Mouse (Mus musculus) left cerebral cortex, adult 8-10 months (tissue): ENCODE results near the gene Mrpl12. TPM values are rescaled to one million over a fixed set of nuclear protein-coding genes. Genes with fewer than 3 reads are reported as not detected.
A peak's percentile ranks its signal among the peaks of the same experiment; 100 is the strongest.
"Not testable (repeated sequence)": the region's sequence is repeated elsewhere in the genome, so short reads cannot be mapped to it uniquely, and the experiment has no call there.

Experiments
- DNase-seq, 2 experiments: peaks; one replicate each; pipeline ENCODE4 v3.0.0; 2022; ENCODE audit warnings: low spot score in 2 of 2
- total RNA-seq, 4 experiments: library from RNA; stranded (reverse); gene quantifications; 2 replicates each; pipeline ENCODE4 v1.2.4; 2022

Mrpl12 gene
- total RNA-seq, 4 experiments from 2014 or later, result 63.2 to 67.7 (median 64.4) TPM

DNA sequence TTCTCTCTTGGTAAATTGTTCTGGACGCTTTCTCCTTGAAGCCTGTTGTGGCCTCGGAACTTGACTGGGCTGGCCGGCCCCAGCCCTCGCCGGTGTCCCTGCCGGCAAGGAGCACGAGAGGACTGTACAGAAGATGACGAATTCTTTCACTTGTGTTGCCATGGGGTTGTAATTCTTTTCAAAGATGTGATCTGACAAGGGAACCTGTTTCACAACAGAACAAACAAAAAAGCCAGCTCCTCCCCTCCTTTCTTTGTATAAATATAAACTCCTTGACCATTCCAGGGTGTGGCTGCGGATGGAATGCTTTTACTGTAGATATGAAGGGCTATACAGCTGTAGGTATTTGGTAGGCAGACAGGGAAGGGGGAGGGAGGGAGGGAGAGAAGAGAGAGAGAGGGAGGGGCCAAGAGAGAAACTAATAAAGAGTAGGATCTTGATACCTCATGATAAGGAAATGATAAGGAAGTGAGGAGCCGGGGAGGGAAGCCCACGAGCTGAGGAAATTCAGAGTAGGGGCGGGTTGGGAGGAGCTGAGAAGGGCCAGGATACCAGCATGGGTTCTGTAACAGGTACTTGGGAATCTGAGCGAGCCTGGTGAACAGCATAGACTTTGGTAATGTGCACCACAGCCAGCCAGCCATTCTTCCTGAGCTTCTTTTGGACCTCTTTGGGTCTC lies 23.3 kb downstream of the Mrpl12 start:
- DNase-seq, result no peak

DNA sequence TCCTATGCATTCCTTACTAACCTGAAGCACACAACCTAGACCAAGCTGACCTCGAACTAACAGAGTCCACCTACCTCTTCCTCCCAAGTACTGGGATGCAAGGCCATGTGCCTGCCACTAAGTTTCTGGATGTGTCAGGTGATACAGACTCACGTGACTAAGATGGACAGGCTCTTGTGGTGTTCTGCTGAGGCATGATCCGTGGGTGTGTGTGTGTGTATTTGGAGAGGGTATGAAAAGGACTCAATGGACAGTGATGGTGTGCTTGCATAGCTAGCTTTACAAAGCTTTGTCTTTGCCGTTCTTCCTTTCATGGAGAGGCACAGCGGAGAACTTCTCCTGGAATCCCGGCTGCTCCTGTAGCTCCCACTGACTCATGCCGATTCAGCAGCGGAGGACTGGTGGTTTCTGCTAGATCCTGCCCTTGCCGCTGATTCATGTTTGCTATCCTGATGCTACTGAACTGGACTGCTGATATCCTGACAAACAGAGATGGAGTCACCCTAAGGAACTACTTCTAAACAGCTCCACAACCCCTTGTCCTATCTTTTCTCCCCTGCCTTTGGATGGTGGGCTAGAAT lies 24.0 kb downstream of the Mrpl12 start:
- DNase-seq, result no peak

DNA sequence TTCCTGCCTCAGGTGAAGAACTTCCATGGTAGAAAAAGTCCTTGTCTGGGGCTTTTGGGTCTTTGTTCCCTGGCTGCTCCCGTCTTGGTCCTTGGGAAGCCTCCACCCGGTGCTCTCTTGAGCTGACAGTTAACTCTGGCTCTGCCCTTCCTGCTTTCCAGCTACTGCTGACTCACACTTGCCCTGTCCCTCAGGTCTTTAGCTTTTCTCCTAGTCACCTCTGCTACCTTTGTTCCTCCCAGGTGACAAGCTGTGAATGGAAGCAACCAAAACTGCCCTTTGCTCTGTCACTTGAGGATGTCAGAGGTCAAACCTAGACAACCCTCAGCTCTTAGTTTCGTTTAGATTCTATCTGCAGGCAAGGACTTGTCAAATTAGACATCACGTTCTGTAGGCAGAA lies 25.5 kb downstream of the Mrpl12 start:
- DNase-seq, result no peak

DNA sequence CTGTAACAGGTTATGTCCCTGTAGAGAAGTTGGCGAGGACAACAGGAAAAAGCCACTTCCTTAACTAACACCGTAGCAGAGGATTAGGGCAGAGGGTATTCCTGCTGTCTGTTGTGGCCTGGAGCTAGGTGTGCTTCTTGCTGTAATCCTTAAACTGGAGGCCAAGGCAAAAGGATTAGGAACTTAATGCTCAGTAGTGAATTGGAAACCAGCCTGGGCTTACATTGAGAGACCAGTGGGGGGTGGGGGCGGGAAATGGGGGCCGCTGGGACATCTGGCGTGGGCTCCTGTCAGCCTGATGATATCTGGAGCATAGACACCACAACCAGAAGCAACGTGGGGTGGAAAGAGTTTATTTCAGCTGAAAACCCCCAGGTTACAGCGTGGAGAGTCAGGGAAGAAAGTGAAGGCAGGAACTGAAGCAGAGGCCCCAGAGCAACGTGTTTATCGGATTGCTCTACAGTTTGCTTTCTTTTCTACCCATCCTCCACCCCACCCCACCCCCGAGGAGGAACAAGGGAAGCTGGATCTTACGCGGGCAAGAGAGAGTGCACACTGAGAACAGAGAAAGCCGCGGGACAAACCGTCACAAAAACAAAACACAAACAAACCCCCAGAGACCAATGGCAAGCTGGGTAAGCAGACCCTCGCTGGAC lies 26.1 kb downstream of the Mrpl12 start:
- no peak for DNase-seq

DNA sequence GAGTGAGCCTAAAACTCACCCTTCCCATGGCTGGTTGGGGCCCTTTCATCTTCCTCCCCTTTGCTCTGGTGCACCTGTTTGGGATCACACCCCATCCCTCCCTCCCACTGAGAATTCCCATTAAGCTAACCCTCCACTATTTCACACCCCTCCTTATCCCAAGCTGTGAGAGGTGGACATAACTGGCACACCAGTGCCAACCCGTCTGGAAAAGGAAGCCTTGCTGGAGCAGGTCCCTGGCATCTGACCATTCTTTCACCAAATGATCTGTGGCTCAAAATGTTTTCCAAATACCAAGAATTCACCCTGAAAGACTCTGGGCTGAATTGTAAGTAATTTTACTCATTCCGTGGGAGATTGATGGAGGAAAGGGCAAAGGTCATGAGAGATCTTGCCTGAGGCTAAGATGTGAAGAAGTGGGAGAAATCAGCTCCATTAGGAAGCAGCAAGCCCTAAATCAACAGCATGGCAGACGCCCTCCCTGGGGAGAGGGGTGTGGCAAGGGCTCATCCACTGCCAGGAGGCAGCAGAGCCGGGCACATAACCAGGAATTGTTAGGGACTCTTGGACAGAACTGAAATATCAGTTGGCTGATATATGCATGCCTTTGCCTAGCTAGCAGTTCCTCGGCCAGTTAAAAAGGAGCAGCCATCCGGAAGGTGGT lies 28.5 kb downstream of the Mrpl12 start:
- DNase-seq, result no peak

DNA sequence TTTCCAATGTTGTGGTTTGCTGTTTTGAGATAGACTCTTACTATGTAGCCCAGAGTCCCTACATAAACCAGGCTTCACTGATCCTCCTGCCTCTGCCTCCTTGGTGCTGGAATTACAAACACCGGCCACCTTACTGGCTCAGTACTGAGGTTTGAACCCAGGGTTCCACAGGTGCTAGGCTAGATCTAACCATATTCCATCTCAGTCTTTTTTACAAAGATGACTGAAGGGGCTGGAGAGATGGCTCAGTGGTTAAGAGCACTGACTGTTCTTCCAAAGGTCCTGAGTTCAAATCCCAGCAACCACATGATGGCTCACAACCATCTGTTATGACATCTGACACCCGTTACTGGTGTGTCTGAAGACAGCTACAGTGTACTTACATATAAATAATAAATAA lies 29.8 kb downstream of the Mrpl12 start:
- not testable (repeated sequence) for DNase-seq

DNA sequence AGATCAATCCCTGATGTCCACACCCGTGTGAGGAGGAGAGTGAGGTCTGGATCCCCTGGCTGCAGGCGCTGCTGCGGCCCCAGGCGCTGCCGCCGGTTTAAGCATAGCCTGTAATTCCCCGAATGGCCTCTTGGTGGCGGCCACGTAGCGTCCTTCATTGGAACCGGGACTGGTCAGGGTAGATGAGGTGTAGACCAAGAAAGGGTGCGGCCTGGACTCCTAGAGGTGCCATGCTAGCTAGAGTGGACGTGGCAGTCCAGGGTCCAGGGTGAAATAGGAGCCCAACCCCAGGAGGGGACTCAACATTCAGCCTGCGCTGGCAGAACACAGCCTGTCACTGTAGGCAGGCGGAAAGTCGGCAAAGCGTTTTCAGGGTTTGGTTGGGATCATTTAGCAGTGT lies 31.2 kb downstream of the Mrpl12 start:
- DNase-seq, result peak; percentile 57 to 85

DNA sequence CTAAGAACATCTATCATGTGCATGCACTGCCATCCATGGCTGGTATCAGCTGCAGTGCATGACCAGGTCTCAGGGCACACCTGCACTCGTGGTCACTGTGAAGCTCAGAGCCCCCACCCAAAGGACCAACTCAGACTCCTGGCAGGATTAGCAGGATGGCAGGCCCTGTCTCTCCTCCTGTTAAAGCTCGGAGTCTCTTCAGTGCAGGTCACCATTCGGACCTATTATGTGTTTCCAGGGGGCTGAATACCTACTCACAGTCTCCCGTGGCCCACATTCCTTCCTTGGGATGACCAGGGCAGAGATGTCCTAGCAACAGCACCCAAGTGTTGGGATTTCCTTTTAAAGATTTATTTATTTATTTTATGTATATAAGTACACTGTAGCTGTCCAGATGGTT lies 32.7 kb downstream of the Mrpl12 start:
- no peak for DNase-seq

DNA sequence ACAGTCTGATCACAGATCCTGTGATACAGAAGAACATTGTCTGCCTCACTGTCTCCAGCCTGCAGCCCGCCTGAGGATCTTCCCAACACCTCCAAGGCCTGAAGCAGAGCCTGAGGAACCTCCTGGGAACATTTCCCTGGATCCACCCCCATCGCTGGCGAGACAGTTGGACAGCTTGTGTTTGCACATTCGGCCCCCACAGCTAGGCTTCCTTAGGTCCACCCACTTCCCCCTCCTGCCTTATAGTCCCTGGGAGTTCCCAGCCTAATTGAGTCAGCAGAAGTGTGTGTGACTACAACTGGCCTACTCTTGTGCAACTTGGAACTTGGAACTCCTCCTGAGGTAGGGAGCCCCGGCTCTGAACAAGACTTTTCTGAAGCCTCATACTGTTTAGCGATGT lies 33.6 kb downstream of the Mrpl12 start:
- DNase-seq, result peak; percentile 34 to 92

DNA sequence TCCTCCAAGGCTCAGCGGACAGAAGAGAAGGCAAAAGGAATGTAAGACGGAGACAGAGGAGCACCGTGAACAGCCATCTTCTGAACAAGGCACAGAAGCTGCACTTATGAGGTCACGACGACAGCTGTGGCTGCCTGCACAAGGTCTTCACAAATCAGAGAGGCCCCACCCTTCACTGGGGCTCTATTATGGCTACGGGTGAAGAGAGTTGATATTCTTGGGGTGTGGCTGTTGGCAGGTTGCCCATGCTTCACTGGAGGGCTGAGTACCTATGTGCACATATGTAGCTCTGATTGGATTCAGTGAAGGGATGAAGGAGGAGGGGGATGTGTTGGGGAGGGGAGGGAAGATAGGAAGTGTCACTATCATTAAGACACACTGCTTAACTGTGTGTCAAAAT lies 34.1 kb downstream of the Mrpl12 start:
- no peak for DNase-seq

DNA sequence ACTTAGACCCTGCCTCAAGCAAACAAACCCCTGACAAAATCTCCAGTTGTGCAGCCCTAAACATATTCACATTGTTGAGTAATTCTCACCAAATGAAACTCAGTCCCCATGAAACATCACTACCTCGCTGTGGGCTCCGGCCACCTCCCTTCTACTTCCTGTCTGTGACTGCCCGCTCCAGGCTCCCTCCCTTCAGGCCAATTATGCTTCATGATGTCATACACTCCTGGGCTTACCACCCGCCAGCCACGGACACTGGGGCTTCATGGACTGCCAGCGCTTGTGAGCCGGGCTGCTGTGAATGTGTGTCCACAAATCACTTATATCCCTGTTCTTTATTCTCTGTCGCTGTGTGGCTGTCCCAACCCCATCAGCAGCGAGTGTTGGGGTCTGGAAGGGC lies 35.3 kb downstream of the Mrpl12 start:
- DNase-seq, result no peak

DNA sequence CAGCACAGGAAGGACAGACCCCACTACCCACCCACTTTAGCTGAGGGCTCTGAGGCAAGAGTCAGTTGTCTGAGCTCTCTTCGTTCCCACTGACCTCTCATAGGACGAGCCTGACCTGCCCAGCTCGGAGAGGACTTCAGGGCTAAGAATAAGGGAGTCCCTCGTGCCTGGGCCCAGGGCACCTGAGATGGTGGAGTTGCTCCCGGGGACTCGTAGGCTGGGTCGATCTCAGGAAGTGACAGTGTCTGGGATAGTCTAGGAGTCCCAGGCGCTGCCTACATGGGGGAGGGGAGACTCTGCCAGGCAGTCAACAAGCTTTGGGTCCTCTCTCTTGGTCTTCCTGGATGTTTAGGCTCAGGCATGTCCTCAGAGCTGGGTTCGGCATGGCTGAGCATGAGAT lies 36.1 kb downstream of the Mrpl12 start:
- no peak for DNase-seq

DNA sequence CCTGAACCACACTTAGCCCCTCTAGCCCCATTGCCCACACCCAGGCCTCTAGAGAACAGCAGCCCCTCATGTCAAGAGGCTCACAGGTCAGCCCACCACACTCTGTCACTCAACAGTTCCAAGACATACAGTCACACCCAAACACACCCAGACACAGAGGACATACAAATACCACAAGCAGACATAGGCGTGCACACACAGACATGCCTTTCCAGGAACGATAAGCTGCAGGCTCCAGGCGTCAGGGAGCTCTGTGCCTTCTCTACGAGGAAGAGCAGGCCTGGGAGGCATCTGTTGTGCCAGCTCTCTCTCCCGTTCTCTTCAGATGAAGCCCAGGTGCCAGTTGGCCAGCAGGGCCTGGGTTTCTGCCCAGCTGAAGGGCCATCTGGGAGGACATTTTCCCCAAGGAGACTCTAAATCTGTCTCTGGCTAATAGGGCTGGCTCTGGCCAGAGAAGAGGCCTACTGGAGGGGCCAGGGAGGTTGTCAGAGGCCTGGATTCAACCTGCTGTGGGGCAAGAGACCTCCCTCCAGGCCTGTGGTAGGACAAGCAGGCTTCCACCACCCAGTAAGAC lies 36.6 kb downstream of the Mrpl12 start:
- no peak for DNase-seq

DNA sequence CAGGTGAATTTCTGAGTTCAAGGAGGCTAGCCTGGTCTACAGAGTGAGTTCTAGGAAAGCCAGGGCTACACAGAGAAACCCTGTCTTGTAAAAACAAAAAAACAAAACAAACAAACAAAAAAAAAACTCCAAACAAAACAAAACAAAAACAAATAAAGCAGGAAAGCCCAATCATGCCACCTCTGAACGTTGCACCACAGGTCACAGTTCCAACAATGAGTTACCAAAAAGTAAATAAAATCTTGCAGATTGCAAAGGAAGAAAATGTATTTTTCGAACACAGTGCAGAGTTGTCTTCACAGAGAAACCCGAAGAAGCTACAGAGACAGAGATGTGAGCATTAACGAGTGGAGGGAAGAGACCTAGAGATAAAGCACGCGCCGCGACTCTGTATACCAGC lies 38.2 kb downstream of the Mrpl12 start:
- DNase-seq, result no peak

DNA sequence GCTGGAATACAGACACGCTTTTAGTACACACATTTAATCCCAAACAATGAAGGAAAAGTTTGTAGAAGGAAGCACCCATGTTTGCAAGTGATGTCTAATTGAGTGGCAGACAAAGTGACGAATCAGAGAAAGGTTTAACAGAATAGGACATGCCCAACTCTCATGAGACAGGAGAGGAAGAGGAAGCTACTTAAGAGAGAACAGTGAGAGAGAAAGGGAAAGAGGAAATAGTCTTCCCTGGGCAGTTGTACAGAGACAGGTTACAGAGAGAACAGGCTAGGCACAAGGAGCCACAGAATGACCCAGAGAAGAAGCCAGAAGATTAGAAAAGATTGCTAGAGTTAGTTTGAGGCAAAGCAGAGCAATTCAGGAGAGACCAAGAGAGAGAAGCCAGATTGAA lies 41.5 kb downstream of the Mrpl12 start:
- DNase-seq, result no peak

DNA sequence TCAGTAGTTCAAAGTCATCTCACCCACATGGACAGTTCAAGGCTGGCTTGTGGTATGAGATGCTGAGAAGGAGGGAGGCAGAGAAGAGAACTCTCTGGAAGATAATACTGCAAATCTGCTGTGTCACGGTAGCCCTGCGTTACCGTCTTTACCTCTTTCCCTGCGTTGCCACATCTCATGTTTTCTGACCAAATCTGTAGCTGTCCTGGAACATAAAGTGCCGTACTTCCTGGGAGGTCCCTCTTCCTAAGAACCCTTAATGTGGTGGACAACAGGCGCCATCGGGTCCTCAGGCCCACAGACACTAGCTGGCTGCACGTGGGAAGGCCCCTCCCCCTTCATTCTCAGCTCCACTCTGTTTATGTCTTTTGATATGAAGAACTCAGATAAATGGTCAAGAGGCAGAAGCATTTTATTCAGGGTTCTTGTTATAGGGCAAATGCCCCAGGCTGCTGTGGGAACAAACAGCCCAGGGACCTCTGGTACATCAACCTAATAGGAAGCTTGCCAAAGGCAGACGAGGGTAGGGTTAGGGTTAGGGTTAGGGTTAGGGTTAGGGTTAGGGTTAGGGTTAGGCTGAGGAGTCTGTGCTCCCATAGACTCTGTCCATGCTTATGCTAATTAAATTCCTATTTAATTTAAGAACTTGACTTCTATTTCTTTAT lies 43.4 kb downstream of the Mrpl12 start:
- no peak for DNase-seq

DNA sequence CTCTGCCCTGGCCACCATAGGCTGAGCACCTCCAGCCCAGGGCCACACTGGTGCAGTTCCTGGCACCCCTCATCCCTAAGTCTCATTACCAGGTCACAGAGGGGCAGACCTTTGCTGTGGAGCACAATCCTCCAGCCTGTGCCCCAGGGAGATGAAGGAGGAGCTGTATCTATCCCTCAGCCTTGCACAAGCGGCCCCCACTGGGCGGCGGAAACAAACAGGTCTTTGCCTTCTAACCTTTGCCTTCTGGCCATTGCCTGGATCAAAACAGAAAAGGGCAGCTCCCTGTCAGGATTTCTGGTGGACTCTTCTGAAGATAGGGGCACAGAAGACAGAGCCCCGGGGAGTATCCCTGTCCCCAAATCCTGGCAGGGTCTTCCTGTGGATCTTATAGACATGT lies 44.5 kb downstream of the Mrpl12 start:
- DNase-seq, result no peak

DNA sequence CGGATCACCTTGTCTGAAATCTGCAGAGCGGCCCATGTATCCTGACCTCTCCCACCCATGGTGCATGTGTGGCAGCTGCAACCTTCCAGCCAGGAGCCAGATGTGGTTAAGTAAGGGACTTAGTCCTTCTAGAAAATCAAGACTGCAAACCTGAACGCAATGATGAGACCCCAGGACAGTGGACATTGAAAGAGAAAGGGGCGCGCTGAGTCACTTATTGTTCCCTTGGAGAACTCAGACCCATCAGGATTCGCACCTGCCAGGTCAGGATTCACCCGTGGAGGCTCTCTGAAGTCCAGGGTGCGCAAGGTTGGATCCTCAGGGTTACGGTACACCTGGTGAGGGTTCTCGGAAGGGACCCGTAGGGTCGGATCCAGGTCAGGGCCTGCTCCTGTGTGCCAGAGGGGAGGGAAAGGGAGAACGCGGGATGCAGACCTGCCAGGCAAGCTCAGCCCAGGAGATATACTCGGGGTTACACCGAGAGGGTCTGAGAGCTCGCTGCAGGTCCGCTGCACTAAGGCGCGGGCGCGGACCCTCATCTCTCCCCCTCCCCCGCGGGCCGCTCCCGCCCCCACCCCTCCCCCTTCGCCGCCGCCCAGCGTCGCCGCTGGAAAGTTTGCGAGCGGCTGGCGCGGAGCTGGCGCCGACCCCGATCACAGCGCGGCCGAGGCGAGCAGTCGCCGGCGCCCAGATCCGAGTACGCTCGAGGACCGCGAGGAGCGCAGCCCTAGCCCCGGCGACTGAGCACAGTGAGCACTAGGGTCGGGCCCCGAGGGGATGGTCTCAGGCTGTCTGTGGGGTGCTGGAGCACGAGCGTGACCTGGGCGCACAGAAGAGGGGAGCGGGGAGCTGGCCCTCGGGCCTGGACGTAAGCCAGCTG lies 45.9 kb downstream of the Mrpl12 start, which contains the start of gene Gcgr:
Gene Gcgr (plus strand): TSS at position 615 of the 880 bp plus-strand sequence.
- no peak for DNase-seq

DNA sequence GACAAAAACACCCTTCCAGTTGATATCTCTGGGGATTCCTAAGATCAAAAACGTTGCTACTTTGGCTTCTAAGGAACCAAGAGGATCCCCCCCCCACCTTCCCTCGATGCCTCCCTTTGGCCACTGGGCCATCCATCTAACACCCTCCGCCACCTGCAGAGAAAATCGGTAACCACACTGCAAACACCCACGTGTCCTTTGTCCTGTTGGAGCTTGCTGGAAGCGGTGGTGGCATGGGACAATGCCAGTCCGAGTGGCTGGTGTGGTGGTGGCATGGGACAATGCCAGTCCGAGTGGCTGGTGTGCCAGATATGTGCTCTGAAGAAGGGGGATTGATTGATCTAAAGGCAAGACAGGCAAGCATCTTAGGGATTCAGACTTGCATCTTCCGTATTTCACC lies 47.2 kb downstream of the Mrpl12 start:
- no peak for DNase-seq

DNA sequence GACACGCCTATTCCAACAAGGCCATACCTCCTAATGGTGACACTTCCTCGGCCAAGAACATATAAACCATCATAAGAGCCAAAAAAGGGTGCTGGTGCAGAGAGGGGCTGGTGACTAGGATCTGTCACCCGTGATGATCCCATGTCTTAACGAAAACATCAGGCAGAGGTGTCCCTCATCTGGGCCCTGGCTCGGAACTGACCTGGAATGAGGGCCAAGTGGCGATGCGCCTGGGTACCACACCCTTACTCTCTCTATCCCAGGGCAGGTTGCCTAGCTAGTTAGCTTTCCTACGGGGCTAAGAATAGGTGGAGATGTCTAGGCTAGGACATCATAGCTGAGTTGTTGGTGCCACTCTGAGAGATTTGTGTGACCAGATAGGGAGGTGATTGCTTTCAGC lies 49.7 kb downstream of the Mrpl12 start:
- DNase-seq, result no peak

DNA sequence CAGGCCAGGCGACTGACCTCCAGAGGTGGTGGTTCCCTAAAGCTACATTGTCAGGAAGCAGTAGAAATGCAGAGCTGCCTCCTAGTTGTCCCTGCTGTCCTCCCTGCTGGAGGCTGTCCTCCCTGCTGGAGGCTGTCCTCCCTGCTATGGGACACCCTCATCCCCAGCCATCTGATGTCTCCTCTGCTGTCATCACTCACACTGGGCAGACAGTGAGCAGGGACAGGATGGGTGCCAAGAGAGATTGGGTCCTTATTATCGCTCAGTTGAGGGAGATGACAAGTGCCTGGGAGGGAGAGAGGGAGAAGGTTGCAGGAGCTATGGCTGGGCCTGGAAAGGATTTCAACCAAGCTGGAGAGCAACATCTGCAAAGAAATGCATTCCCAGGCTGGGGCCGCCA lies 50.7 kb downstream of the Mrpl12 start:
- no peak for DNase-seq
